Mouse (Mus musculus) gastrocnemius, adult 2 months (tissue): Measurements from ENCODE around the gene Gipc3. TPM values are rescaled to one million over a fixed set of nuclear protein-coding genes. Genes with fewer than 3 reads are reported as not detected.

Experiments
- DNase-seq: peaks from one replicate; pipeline ENCODE4 v3.0.0; 2022
- H3K27ac ChIP-seq: fragments of 200-600 bp; 2 replicates; pipeline ENCODE4 v1.8.1; 2022; ENCODE audit warnings: mild to moderate bottlenecking
- H3K4me3 ChIP-seq: fragments of 200-600 bp; 2 replicates; pipeline ENCODE4 v1.8.1; 2022; ENCODE audit warnings: mild to moderate bottlenecking, moderate library complexity
- CTCF ChIP-seq: fragments of 200-600 bp; IDR thresholded peaks from 2 replicates; pipeline ENCODE4 v1.8.1; 2022; ENCODE audit warnings: antibody characterized with exemption, mild to moderate bottlenecking, moderate library complexity
- intact Hi-C: fragments of 180-260 bp; cut with DNase I; formaldehyde crosslinking; loops from one replicate; pipeline ENCODE4 v1.15.1; 2025
- total RNA-seq, 2 experiments: library from RNA; stranded (reverse); gene quantifications; 2 replicates each; pipeline ENCODE4 v1.2.3; 2021

Gene Gipc3
- total RNA-seq, 2 experiments from 2014 or later = 0.69 to 1.3 TPM

DNA sequence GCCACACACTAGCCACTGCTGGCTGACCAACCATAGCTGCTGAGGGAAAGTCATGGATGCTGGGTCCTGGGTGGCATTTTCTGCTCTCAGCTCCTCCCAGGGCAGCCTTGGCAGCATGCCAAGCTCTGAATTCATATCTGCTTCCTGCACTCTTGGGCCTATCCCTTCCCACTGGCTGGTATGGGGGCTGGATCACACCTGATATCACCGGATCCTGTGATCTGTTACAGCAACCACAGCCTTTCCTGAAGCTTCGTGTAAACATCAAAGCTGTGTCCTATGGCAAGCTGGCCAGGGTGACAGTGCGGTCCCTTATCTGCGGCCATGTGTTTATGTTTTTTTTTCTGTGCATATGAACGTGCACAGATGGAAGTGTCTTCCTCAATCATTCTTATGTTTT is 39.0 kb upstream of the Gipc3 start:
- intact Hi-C loops = no loop called here
- Histone ChIP-seq H3K27ac (no peak overlapping the region), H3K4me3 (no peak overlapping the region)
- DNase-seq = no peak
- TF ChIP-seq CTCF = no peak

- H3K4me3 ChIP-seq = no peak overlapping the region
- DNase-seq = no peak
- no peak for TF ChIP-seq CTCF
- H3K27ac ChIP-seq = no peak overlapping the region
- intact Hi-C loops = loop anchor here (10.0 kb wide), 1 partner anchor 165 kb away; the partner anchor contains the start of gene Gna11
Measured at GRCm38 (mm10) chr10:81379809-81380378, 36.8 kb upstream of the Gipc3 start.

DNA sequence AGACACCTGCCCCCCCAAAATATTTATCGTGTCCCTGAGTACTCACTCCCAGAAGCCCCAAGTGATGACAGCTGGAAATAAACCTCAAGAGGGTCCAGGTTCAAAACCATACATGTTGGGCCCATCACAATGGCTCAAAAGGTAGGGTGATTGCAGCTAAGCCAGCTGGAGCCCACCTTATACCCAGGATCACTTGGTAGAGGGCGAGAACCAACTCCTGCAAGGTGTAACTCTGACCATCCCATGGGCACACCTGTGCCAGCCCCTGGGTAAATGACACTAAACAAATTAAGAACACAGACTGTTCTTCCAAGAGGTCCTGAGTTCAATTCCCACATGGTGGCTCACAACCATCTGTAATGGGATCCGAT is 36.1 kb upstream of the Gipc3 start:
- peak overlapping the region; percentile 75 for H3K27ac ChIP-seq
- TF ChIP-seq CTCF = no peak
- H3K4me3 ChIP-seq = peak overlapping the region; percentile 79
- intact Hi-C loops = loop anchor here (10.0 kb wide), 1 partner anchor 166 kb away; the partner anchor contains the start of gene Gna11
- no peak for DNase-seq

- no peak for TF ChIP-seq CTCF
- peak; percentile 100 for DNase-seq
- intact Hi-C loops = loop anchor here (10.0 kb wide), 1 partner anchor 166 kb away; the partner anchor contains the start of gene Gna11
- peak overlapping the region; percentile 75 for H3K27ac ChIP-seq
- H3K4me3 ChIP-seq = peak overlapping the region; percentile 99
Measured at GRCm38 (mm10) chr10:81378553-81379182, 35.6 kb upstream of the Gipc3 start.

DNA sequence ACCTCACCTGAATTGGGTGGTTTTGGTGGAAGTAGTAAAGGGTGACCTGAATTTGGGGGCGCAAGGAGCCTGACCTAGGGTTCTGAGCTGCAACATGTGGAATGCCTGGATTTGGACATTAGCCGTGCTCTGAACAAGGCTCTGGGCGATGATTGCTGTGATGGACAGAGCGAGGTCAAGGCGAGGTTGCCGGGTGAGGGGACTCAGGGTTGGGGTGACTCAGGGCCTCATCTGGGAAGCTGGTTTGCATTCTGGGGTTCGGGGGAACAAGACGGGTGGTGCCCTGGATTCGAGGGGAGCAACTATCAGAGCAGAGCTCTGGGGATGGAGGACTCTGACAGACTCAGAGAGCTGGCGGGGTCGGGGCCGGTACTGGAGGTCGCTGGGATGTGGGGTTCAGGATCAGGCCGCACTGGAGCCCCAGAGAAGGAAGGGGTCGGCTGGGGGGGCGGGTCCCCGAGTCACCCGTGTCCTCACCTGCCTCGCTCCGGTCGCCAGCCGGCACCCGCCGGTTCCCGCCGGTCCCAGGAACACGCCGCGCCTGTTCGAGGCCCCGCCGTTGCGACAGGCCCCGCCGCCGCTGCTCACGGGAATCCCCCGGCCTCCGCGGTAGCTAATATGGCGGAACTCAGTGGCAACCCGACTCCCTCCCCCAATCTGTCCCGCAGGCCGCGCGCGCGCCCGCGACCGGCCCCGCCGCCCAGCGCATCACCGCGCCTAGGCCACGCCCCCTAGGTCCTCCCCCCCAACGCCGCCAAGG is 34.9 kb upstream of the Gipc3 start, which contains the start of gene Fzr1:
Gene Fzr1 (minus strand): TSS at position 724 of the 760 bp plus-strand sequence.
- Histone ChIP-seq H3K4me3 (peak within 1 kb of the TSS; percentile 99), H3K27ac (peak within 1 kb of the TSS; percentile 94)
- intact Hi-C loops = loop anchor here (10.0 kb wide), 1 partner anchor 167 kb away; the partner anchor contains the start of gene Gna11
- no peak for TF ChIP-seq CTCF
- DNase-seq = no peak

- Histone ChIP-seq H3K4me3 (peak overlapping the region; percentile 99), H3K27ac (peak overlapping the region; percentile 94)
- no peak for DNase-seq
- TF ChIP-seq CTCF = no peak
- intact Hi-C loops = loop anchor here (10.0 kb wide), 1 partner anchor 167 kb away; the partner anchor contains the start of gene Gna11
Measured at GRCm38 (mm10) chr10:81377362-81377664, 34.2 kb upstream of the Gipc3 start.

DNA sequence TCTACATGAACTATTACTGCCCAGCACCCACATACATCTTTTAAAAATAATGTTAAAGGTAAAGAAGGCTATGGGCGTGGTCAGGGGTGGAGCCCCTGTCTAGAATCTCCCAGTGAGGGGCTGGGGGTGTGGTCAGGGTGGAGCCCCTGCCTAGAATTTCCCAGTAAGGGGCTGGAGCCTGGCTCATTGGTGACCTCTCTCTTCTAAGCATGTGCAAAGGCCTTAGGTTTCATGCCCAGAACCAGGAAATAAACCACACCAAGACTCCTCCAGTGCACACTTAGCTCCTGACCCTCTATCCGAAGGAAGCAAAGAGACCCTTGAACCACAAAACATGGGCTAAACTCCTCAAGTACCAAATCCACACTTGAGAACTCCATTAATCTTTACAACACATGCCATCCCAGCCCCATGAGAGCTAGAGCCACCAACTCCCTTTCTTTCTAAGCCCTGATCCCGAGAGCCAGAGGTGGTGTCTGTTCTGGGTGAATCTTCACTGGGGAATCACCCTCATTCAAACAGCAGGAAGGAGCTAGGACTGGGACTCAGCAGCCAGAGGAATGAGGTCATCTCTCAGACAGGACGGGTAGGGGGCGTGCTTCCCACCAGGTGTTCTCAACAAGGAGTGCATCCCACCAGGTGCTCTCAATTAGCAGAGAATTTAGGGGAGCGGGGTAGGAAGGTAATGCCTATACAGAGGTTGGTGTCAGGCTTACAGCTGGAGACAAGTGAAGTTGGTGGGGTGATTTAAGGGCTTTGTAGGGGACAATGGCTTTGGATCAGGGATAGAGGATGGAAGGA is 33.7 kb upstream of the Gipc3 start:
- peak overlapping the region; percentile 24; the same call in 1 of the 2 replicates for H3K27ac ChIP-seq
- DNase-seq = no peak

DNA sequence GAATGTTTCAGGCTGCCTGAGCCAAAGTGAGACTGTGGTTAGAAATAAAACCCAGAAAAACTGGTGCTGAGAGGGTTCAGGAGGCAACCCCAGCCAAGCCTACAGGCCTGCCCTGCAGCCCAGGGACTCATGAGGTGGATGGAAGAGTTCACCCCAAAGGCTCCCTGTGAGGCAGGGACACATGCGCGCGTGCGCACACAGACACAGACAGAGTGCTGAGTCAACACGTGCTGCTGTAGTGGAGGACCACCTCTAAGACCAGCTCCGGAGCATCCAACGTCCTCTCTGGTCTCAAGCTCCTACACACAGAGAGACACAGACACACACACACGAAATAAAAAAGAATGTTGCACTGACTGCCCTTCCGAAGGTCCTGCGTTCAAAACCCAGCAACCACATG is 32.3 kb upstream of the Gipc3 start:
- H3K4me3 ChIP-seq = no peak overlapping the region
- intact Hi-C loops = loop anchor here (10.0 kb wide), 1 partner anchor 169 kb away; the partner anchor contains the start of gene Gna11
- DNase-seq = no peak
- TF ChIP-seq CTCF = no peak
- no peak overlapping the region for H3K27ac ChIP-seq

More for the DNA sequence above, 33.7 kb upstream of the Gipc3 start:
- intact Hi-C loops = loop anchor here (10.0 kb wide), 1 partner anchor 168 kb away; the partner anchor contains the start of gene Gna11
- peak overlapping the region; percentile 99 for H3K4me3 ChIP-seq
- TF ChIP-seq CTCF = no peak

DNA sequence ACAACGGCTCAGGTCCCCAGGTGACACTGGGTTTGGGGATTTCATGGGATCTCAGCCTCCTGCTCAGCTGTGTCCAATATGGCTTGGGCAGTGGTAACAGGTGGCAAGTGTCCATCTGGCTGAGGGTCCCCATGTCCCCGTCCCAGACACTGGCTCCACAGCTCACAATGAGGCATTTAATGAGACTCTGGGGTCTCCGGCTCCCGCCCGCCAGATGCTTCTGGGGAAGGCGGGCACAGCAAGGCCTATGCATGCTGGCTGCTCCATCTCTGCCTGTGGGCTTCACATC is 24.1 kb upstream of the Gipc3 start:
- intact Hi-C loops = no loop called here
- no peak for TF ChIP-seq CTCF

GRCm38 (mm10) chr10:81366477-81367206 is 23.6 kb upstream of the Gipc3 start:
- no peak overlapping the region for H3K4me3 ChIP-seq
- H3K27ac ChIP-seq = no peak overlapping the region
- no peak for TF ChIP-seq CTCF
- intact Hi-C loops = no loop called here
- DNase-seq = no peak

More for the DNA sequence above, 24.1 kb upstream of the Gipc3 start:
- no peak overlapping the region for H3K4me3 ChIP-seq
- H3K27ac ChIP-seq = no peak overlapping the region
- no peak for DNase-seq

- Histone ChIP-seq H3K27ac (no peak within 1 kb of the TSS), H3K4me3 (peak within 1 kb of the TSS; percentile 56)
- no peak for TF ChIP-seq CTCF
- no peak for DNase-seq
- intact Hi-C loops = no loop called here
Measured at GRCm38 (mm10) chr10:81365672-81366476, 22.8 kb upstream of the Gipc3 start, which contains the start of gene 4930404N11Rik. Gene 4930404N11Rik, minus strand, starts transcription at chr10:81365816.
